In the genomic region with DNA sequence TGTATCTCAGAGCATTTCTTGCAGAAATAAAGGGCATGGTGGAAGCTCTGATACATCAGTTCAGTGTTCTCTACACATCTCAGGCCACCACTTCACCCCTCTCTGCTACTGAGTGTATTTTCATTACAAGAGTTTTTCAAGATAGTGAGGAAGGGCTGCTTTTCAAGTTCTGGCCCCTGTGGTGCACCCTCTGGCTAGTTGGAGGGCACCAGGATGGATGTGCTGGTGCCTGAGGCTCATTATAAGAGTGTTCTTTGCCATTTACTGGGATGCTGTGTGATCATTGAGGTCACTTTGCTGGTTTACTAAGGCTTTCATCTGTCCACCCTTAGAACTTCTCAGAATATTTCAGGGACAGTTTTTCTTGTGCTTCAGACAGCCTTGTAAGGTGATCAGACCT, we compare ENCODE assay signal across 18 mouse cellular contexts. TPM values are rescaled to one million over a fixed set of nuclear protein-coding genes. Genes with fewer than 3 reads are reported as not detected.
A peak's percentile ranks its signal among the peaks of the same experiment; 100 is the strongest.
DNase-seq lines count a peak whose midpoint lies in the region; ATAC-seq lines count a peak whose summit lies in the region.
"Had no signal": no experiment of that assay in that cellular context is flagged by ENCODE, and none has a peak within 500 bp of the region (broad histone marks: within the 10 kb centered on the region; RNA-seq: fewer than 3 reads in every experiment).

No protein-coding gene starts in this region.

- H3K4me3 ChIP-seq in forebrain, embryonic 12.5 days (replicated peaks) = no peak overlapping the region
- no peak overlapping the region for H3K4me3 ChIP-seq in forebrain, embryonic 15.5 days
- H3K4me3 ChIP-seq in hindbrain, embryonic 10.5 days = no peak overlapping the region
- H3K4me3 ChIP-seq in hindbrain, embryonic 12.5 days = no peak overlapping the region
- H3K4me3 ChIP-seq in midbrain, embryonic 14.5 days (replicated peaks; ENCODE audit: low read depth, low read length) = no peak overlapping the region
- H3K4me3 ChIP-seq in midbrain, embryonic 11.5 days (ENCODE audit: low read depth, low read length) = no peak overlapping the region
- H3K4me3 ChIP-seq: kidney, embryonic 15.5 days; liver, embryonic 13.5 days; neural tube, embryonic 12.5 days had no signal

- peaks cover 79% of the 10 kb centered on the region for H3K36me3 ChIP-seq in forebrain, embryonic 12.5 days (replicated peaks)
- peaks cover 69% of the 10 kb centered on the region for H3K36me3 ChIP-seq in forebrain, embryonic 15.5 days
- peaks cover 94% of the 10 kb centered on the region for H3K36me3 ChIP-seq in hindbrain, embryonic 10.5 days
- peaks cover 60% of the 10 kb centered on the region for H3K36me3 ChIP-seq in hindbrain, embryonic 12.5 days
- peaks cover 79% of the 10 kb centered on the region for H3K36me3 ChIP-seq in midbrain, embryonic 14.5 days (ENCODE audit: control insufficient read depth, insufficient read depth, low read length)
- H3K36me3 ChIP-seq in midbrain, embryonic 11.5 days (ENCODE audit: control insufficient read depth, insufficient read depth, low read length) = peaks cover 14% of the 10 kb centered on the region

- DNase-seq in hindbrain, embryonic 10.5 days (ENCODE audit: low spot score) = no peak
- DNase-seq in midbrain, embryonic 14.5 days = no peak
- DNase-seq in midbrain, embryonic 11.5 days (ENCODE audit: low spot score, missing footprints) = no peak
- no peak for DNase-seq in embryo, embryonic 10.5 days (ENCODE audit: low spot score)
- DNase-seq: adrenal gland, postnatal 25 days; gastrocnemius, postnatal 25 days; kidney, postnatal 36 days; liver, embryonic 13.5 days; lung, adult 2 months; right cerebral cortex, postnatal 25 days; spleen, adult 18-20 months had no signal

- H3K4me1 ChIP-seq in forebrain, embryonic 12.5 days = peaks cover 15% of the 10 kb centered on the region
- peaks cover 4% of the 10 kb centered on the region; the same call in 1 of the 2 replicates for H3K4me1 ChIP-seq in forebrain, embryonic 15.5 days
- H3K4me1 ChIP-seq in hindbrain, embryonic 10.5 days (replicated peaks) = peaks cover 25% of the 10 kb centered on the region
- H3K4me1 ChIP-seq in hindbrain, embryonic 12.5 days = peaks cover 17% of the 10 kb centered on the region
- peaks cover 14% of the 10 kb centered on the region for H3K4me1 ChIP-seq in midbrain, embryonic 14.5 days (ENCODE audit: control insufficient read depth, insufficient read depth, low read length)
- peaks cover 11% of the 10 kb centered on the region; the same call in 1 of the 2 replicates for H3K4me1 ChIP-seq in midbrain, embryonic 11.5 days (ENCODE audit: control insufficient read depth, insufficient read depth, low read length)

- no peak for ATAC-seq in forebrain, embryonic 12.5 days (ENCODE audit: low FRiP score)
- no peak for ATAC-seq in forebrain, embryonic 15.5 days (replicated peaks)
- ATAC-seq in hindbrain, embryonic 12.5 days (ENCODE audit: low FRiP score) = no peak
- ATAC-seq in midbrain, embryonic 14.5 days (ENCODE audit: low FRiP score, low TSS enrichment) = no peak
- ATAC-seq in midbrain, embryonic 11.5 days (ENCODE audit: low FRiP score) = no peak
- ATAC-seq: CD4-positive, CD25-positive, alpha-beta regulatory T cell, adult 4 months; intestine, postnatal 0 days had no signal

- no peaks in the 10 kb centered on the region for H3K27me3 ChIP-seq in forebrain, embryonic 12.5 days
- no peaks in the 10 kb centered on the region for H3K27me3 ChIP-seq in forebrain, embryonic 15.5 days
- H3K27me3 ChIP-seq in hindbrain, embryonic 10.5 days (ENCODE audit: insufficient read depth, poor library complexity, severe bottlenecking) = no peaks in the 10 kb centered on the region
- no peaks in the 10 kb centered on the region for H3K27me3 ChIP-seq in hindbrain, embryonic 12.5 days
- H3K27me3 ChIP-seq in midbrain, embryonic 14.5 days (ENCODE audit: control insufficient read depth, insufficient read depth, low read length) = no peaks in the 10 kb centered on the region
- H3K27me3 ChIP-seq in midbrain, embryonic 11.5 days (ENCODE audit: control insufficient read depth, insufficient read depth, low read length) = no peaks in the 10 kb centered on the region
- H3K27me3 ChIP-seq: kidney, embryonic 15.5 days; liver, embryonic 13.5 days; neural tube, embryonic 12.5 days had no signal

- H3K4me2 ChIP-seq in forebrain, embryonic 12.5 days = no peak overlapping the region
- no peak overlapping the region for H3K4me2 ChIP-seq in forebrain, embryonic 15.5 days (replicated peaks)
- no peak overlapping the region for H3K4me2 ChIP-seq in hindbrain, embryonic 12.5 days (replicated peaks)
- no peak overlapping the region for H3K4me2 ChIP-seq in midbrain, embryonic 14.5 days (ENCODE audit: low read length)
- H3K4me2 ChIP-seq in midbrain, embryonic 11.5 days = no peak overlapping the region
- H3K4me2 ChIP-seq: kidney, embryonic 15.5 days; liver, embryonic 13.5 days; neural tube, embryonic 12.5 days had no signal

- no peaks in the 10 kb centered on the region for H3K9me3 ChIP-seq in forebrain, embryonic 12.5 days
- H3K9me3 ChIP-seq in forebrain, embryonic 15.5 days = no peaks in the 10 kb centered on the region
- no peaks in the 10 kb centered on the region for H3K9me3 ChIP-seq in hindbrain, embryonic 10.5 days
- no peaks in the 10 kb centered on the region for H3K9me3 ChIP-seq in hindbrain, embryonic 12.5 days (replicated peaks)
- H3K9me3 ChIP-seq in midbrain, embryonic 14.5 days (ENCODE audit: control insufficient read depth, low read length) = no peaks in the 10 kb centered on the region
- H3K9me3 ChIP-seq in midbrain, embryonic 11.5 days (ENCODE audit: control insufficient read depth, low read length) = no peaks in the 10 kb centered on the region
- H3K9me3 ChIP-seq: kidney, embryonic 15.5 days; liver, embryonic 13.5 days; neural tube, embryonic 12.5 days had no signal

- H3K27ac ChIP-seq in forebrain, embryonic 12.5 days = 0 out of 2 replicates have a peak overlapping the region, but pooled peaks have one; percentile 51
- no peak overlapping the region for H3K27ac ChIP-seq in forebrain, embryonic 15.5 days (replicated peaks)
- H3K27ac ChIP-seq in hindbrain, embryonic 10.5 days = peak overlapping the region; percentile 84
- no peak overlapping the region for H3K27ac ChIP-seq in hindbrain, embryonic 12.5 days
- peak overlapping the region; percentile 49; the same call in 1 of the 2 replicates for H3K27ac ChIP-seq in midbrain, embryonic 14.5 days (replicated peaks; ENCODE audit: low read depth, low read length)
- no peak overlapping the region for H3K27ac ChIP-seq in midbrain, embryonic 11.5 days (ENCODE audit: low read depth, low read length)
- H3K27ac ChIP-seq: kidney, embryonic 15.5 days; liver, embryonic 13.5 days; neural tube, embryonic 12.5 days had no signal

- no peak overlapping the region for H3K9ac ChIP-seq in forebrain, embryonic 12.5 days
- H3K9ac ChIP-seq in forebrain, embryonic 15.5 days (replicated peaks) = no peak overlapping the region
- no peak overlapping the region for H3K9ac ChIP-seq in hindbrain, embryonic 12.5 days
- H3K9ac ChIP-seq in midbrain, embryonic 14.5 days (replicated peaks; ENCODE audit: low read length) = no peak overlapping the region
- H3K9ac ChIP-seq in midbrain, embryonic 11.5 days (ENCODE audit: low read length) = no peak overlapping the region
- H3K9ac ChIP-seq: kidney, embryonic 15.5 days; liver, embryonic 13.5 days; neural tube, embryonic 12.5 days had no signal

RNA-seq across cellular contexts. Expression of a gene that starts 39.5 kb away (rescaled TPM):
- 38.3 and 39.2 TPM in 2 replicates for polyA plus RNA-seq in forebrain, embryonic 12.5 days (2016; fragmentation: Nextera tagmentation; extraction: Ambion mirVana)
- 37.0 and 37.5 TPM in 2 replicates for polyA plus RNA-seq in forebrain, embryonic 15.5 days (2015; fragmentation: Nextera tagmentation; extraction: Ambion mirVana)
- 39.3 and 40.9 TPM in 2 replicates for polyA plus RNA-seq in hindbrain, embryonic 10.5 days (2016; fragmentation: Nextera tagmentation; extraction: Ambion mirVana)
- 46.1 and 51.2 TPM in 2 replicates for polyA plus RNA-seq in hindbrain, embryonic 12.5 days (2016; fragmentation: Nextera tagmentation; extraction: Ambion mirVana)
- polyA plus RNA-seq in midbrain, embryonic 14.5 days (2014; fragmentation: Nextera tagmentation; extraction: Ambion mirVana) = 26.1 and 35.4 TPM in 2 replicates
- polyA plus RNA-seq in midbrain, embryonic 11.5 days (2014; fragmentation: Nextera tagmentation; extraction: Ambion mirVana) = 27.6 and 30.0 TPM in 2 replicates

Comparison
In these comparisons a context has a peak if more than half of its experiments do, and no peak if none do; other contexts are left out.
1. H3K27ac ChIP-seq: peak in forebrain, embryonic 12.5 days (single experiment), hindbrain, embryonic 10.5 days (single experiment) and midbrain, embryonic 14.5 days (single experiment); none in forebrain, embryonic 15.5 days (single experiment), hindbrain, embryonic 12.5 days (single experiment) and midbrain, embryonic 11.5 days (single experiment).